Mouse (Mus musculus): ENCODE results near the gene Grap2.

- TF ChIP-seq POLR2A (IDR thresholded peaks at IDR 0.05; ENCODE audit: borderline replicate concordance, extremely low read depth, insufficient read depth, insufficient read length, poor library complexity, severe bottlenecking) (no peak), CTCF (IDR thresholded peaks at IDR 0.05; ENCODE audit: borderline replicate concordance, extremely low read depth, insufficient read depth, insufficient read length) (no peak)
These were observed 78.0 kb downstream of the Grap2 start for GRCm38 (mm10) chr15:80650412-80650811.

Measured in brain, embryonic 14.5 days (tissue).